Mouse (Mus musculus) spleen, adult 2 months (tissue): ENCODE results near the gene Myom3.

Experiments
- CTCF ChIP-seq: fragments of 200-500 bp; IDR thresholded peaks from 2 replicates; pipeline ENCODE4 v1.5.1; 2011; ENCODE audit warnings: mild to moderate bottlenecking, inconsistent platforms; ENCODE audit not compliant: insufficient read depth, insufficient read length, insufficient replicate concordance; ENCODE audit errors: extremely low read depth
- POLR2A ChIP-seq: fragments of 200-500 bp; IDR thresholded peaks from 2 replicates; pipeline ENCODE4 v1.6.1; 2011; ENCODE audit warnings: low read depth, low read length, inconsistent platforms

- TF ChIP-seq CTCF: no peak
- no peak for TF ChIP-seq POLR2A
Measured at GRCm38 (mm10) chr4:135857597-135858186, 98.2 kb downstream of the Myom3 start.
